Comparison of ENCODE assay signal across 8 mouse cellular contexts in the genomic region with DNA sequence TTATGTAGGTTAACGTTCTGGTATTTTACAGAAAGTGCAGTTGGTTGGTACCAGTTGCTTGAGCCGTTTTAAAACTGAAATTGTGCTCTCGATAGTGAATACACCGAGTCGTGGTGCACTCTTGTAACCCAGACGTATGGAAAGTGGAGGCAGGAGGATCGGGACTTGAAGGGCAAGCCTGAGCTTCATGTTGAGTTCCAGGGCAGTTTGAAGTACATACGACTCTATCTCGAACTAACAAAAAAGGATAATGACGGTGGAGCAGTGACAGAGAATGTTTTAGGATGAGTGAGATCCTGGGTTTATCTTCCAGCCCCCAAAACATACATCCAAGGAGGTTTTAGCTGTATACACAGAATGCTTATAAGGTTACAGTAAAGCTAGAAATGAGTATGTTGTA. TPM values are rescaled to one million over a fixed set of nuclear protein-coding genes. Genes with fewer than 3 reads are reported as not detected.
A peak's percentile ranks its signal among the peaks of the same experiment; 100 is the strongest.
DNase-seq lines count a peak whose midpoint lies in the region; ATAC-seq lines count a peak whose summit lies in the region.

No protein-coding gene starts in this region.

- H3K27ac ChIP-seq in neural tube, embryonic 11.5 days (ENCODE audit: low read depth, low read length): no peak overlapping the region
- H3K27ac ChIP-seq in embryonic facial prominence, embryonic 15.5 days (replicated peaks): no peak overlapping the region
- no peak overlapping the region for H3K27ac ChIP-seq in limb, embryonic 12.5 days
- H3K27ac ChIP-seq in stomach, embryonic 14.5 days (ENCODE audit: low read length): no peak overlapping the region

- WGBS in neural tube, embryonic 11.5 days: 21% methylated on average over 10 of the region's 10 CpGs
- 13% methylated on average over 10 of the region's 10 CpGs for WGBS in embryonic facial prominence, embryonic 15.5 days
- 19% methylated on average over 10 of the region's 10 CpGs for WGBS in limb, embryonic 12.5 days
- 9% methylated on average over 10 of the region's 10 CpGs for WGBS in stomach, embryonic 14.5 days

- peaks cover 10% of the 10 kb centered on the region for H3K4me1 ChIP-seq in neural tube, embryonic 11.5 days (ENCODE audit: control insufficient read depth, insufficient read depth, low read length)
- H3K4me1 ChIP-seq in embryonic facial prominence, embryonic 15.5 days: peaks cover 10% of the 10 kb centered on the region
- H3K4me1 ChIP-seq in limb, embryonic 12.5 days (replicated peaks): peaks cover 8% of the 10 kb centered on the region
- no peaks in the 10 kb centered on the region for H3K4me1 ChIP-seq in stomach, embryonic 14.5 days (ENCODE audit: control insufficient read depth, insufficient read depth, low read length)

- ATAC-seq in neural tube, embryonic 11.5 days (ENCODE audit: insufficient read depth, low FRiP score, low TSS enrichment): no peak
- no peak for ATAC-seq in embryonic facial prominence, embryonic 15.5 days (ENCODE audit: insufficient number of reproducible peaks, low FRiP score, low TSS enrichment, low read depth)
- no peak for ATAC-seq in limb, embryonic 12.5 days (ENCODE audit: insufficient number of reproducible peaks, insufficient read depth, low FRiP score, low TSS enrichment, low read depth)
- ATAC-seq in stomach, embryonic 14.5 days (ENCODE audit: insufficient number of reproducible peaks, insufficient read depth, low FRiP score, low read depth): no peak

- H3K9ac ChIP-seq in neural tube, embryonic 11.5 days (ENCODE audit: low read length): peak overlapping the region; percentile 82
- peak overlapping the region; percentile 69 for H3K9ac ChIP-seq in embryonic facial prominence, embryonic 15.5 days
- peak overlapping the region; percentile 83 for H3K9ac ChIP-seq in limb, embryonic 12.5 days (replicated peaks)
- H3K9ac ChIP-seq in stomach, embryonic 14.5 days (replicated peaks; ENCODE audit: low read depth, low read length): peak overlapping the region; percentile 74

- H3K27me3 ChIP-seq in neural tube, embryonic 11.5 days (ENCODE audit: control insufficient read depth, insufficient read depth, low read length): no peaks in the 10 kb centered on the region
- H3K27me3 ChIP-seq in embryonic facial prominence, embryonic 15.5 days: no peaks in the 10 kb centered on the region
- no peaks in the 10 kb centered on the region for H3K27me3 ChIP-seq in limb, embryonic 12.5 days
- H3K27me3 ChIP-seq in stomach, embryonic 14.5 days (ENCODE audit: control insufficient read depth, insufficient read depth, low read length): no peaks in the 10 kb centered on the region

- no peaks in the 10 kb centered on the region for H3K9me3 ChIP-seq in neural tube, embryonic 11.5 days (ENCODE audit: control insufficient read depth, low read length)
- H3K9me3 ChIP-seq in embryonic facial prominence, embryonic 15.5 days (replicated peaks): no peaks in the 10 kb centered on the region
- no peaks in the 10 kb centered on the region for H3K9me3 ChIP-seq in limb, embryonic 12.5 days
- no peaks in the 10 kb centered on the region for H3K9me3 ChIP-seq in stomach, embryonic 14.5 days (ENCODE audit: control insufficient read depth, low read depth, low read length)

- H3K4me3 ChIP-seq in neural tube, embryonic 11.5 days (ENCODE audit: low read depth, low read length): peak overlapping the region; percentile 89
- peak overlapping the region; percentile 90 for H3K4me3 ChIP-seq in embryonic facial prominence, embryonic 15.5 days (replicated peaks)
- peak overlapping the region; percentile 87 for H3K4me3 ChIP-seq in limb, embryonic 12.5 days (replicated peaks)
- peak overlapping the region; percentile 78 for H3K4me3 ChIP-seq in stomach, embryonic 14.5 days (ENCODE audit: low read depth, low read length)

- peak overlapping the region; percentile 70 for H3K4me2 ChIP-seq in neural tube, embryonic 11.5 days (ENCODE audit: low read depth)
- H3K4me2 ChIP-seq in embryonic facial prominence, embryonic 15.5 days (replicated peaks): peak overlapping the region; percentile 78
- peak overlapping the region; percentile 78 for H3K4me2 ChIP-seq in limb, embryonic 12.5 days
- H3K4me2 ChIP-seq in stomach, embryonic 14.5 days (replicated peaks; ENCODE audit: low read depth, low read length): peak overlapping the region; percentile 50

- DNase-seq in neural tube, embryonic 11.5 days (ENCODE audit: low spot score): no peak
- no peak for DNase-seq in neural tube, embryonic 10.5 days (ENCODE audit: extremely low spot score, low spot score)
- DNase-seq in layer of hippocampus, adult 9-11 months: no peak
- DNase-seq in adrenal gland, adult (ENCODE audit: inconsistent age in 2 of 2, low spot score in 1 of 2): no peak
- DNase-seq in frontal cortex, adult 2 months (ENCODE audit: extremely low spot score in 1 of 2, low spot score in 1 of 2): no peak

- H3K36me3 ChIP-seq in neural tube, embryonic 11.5 days (ENCODE audit: control insufficient read depth, insufficient read depth, low read length): no peaks in the 10 kb centered on the region
- H3K36me3 ChIP-seq in embryonic facial prominence, embryonic 15.5 days: no peaks in the 10 kb centered on the region
- H3K36me3 ChIP-seq in limb, embryonic 12.5 days: no peaks in the 10 kb centered on the region
- H3K36me3 ChIP-seq in stomach, embryonic 14.5 days (ENCODE audit: control insufficient read depth, insufficient read depth, low read length): no peaks in the 10 kb centered on the region

RNA-seq across cellular contexts. Expression of a gene that starts 0.9 kb away (rescaled TPM):
- 55.1 and 55.2 TPM in 2 replicates for polyA plus RNA-seq in neural tube, embryonic 11.5 days (2014; fragmentation: Nextera tagmentation; extraction: Ambion mirVana)
- 37.2 and 38.7 TPM in 2 replicates for polyA plus RNA-seq in embryonic facial prominence, embryonic 15.5 days (2015; fragmentation: Nextera tagmentation; extraction: Ambion mirVana)
- 47.2 and 49.5 TPM in 2 replicates for polyA plus RNA-seq in limb, embryonic 12.5 days (2016; fragmentation: Nextera tagmentation; extraction: Ambion mirVana)
- polyA plus RNA-seq in stomach, embryonic 14.5 days (2014; fragmentation: Nextera tagmentation; extraction: Ambion mirVana): 34.4 TPM in 2 replicates
- polyA plus RNA-seq in frontal cortex, adult 2 months (2012; rRNA removed): 32.2 and 33.1 TPM in 2 replicates
